Mouse (Mus musculus) erythroblast, embryonic 14.5 days (primary cell): ENCODE results near the gene Dlgap1.

Experiments
- GATA1 ChIP-seq: IDR thresholded peaks from 2 replicates; pipeline ENCODE4 v1.6.1; 2012; ENCODE audit warnings: low read length, inconsistent platforms, mixed read lengths
- TAL1 ChIP-seq: IDR thresholded peaks from 3 replicates; pipeline ENCODE4 v1.6.1; 2012; ENCODE audit warnings: low read length, inconsistent platforms, mixed read lengths

GRCm38 (mm10) chr17:70745385-70745784, 776.5 kb downstream of the Dlgap1 start:
- TF ChIP-seq TAL1 (no peak), GATA1 (no peak)
